Mouse (Mus musculus): ENCODE measurements at regions not wholly inside any gene's neighbourhood (a gene's known extent, or its start where the extent isn't known, plus 50 kb on each side); places are given as distances from the start of the nearest gene placed in this dataset.

GRCm38 (mm10) chr2:10312398-10312797 lies 57.9 kb upstream of the Sfmbt2 start:
- TF ChIP-seq POLR2A (IDR thresholded peaks at IDR 0.05; ENCODE audit: extremely low read depth, insufficient read depth, low read length) (no peak), CTCF (IDR thresholded peaks at IDR 0.05; ENCODE audit: low read depth, low read length) (no peak)

Measured in liver, adult 2 months (tissue).